Mouse (Mus musculus) forebrain, embryonic 10.5 days (tissue): ENCODE results near the gene Wnt7b. TPM values are rescaled to one million over a fixed set of nuclear protein-coding genes. Genes with fewer than 3 reads are reported as not detected.
A peak's percentile ranks its signal among the peaks of the same experiment; 100 is the strongest.

Experiments
- DNase-seq: peaks from one replicate; pipeline ENCODE4 v3.0.0-alpha.2; 2017; ENCODE audit warnings: low spot score; ENCODE audit errors: extremely low spot score
- H3K27ac ChIP-seq: fragments of 300-500 bp; sonication (generic); 2 replicates; pipeline ENCODE4 v1.5.1; 2016; ENCODE audit warnings: mild to moderate bottlenecking
- H3K27me3 ChIP-seq: fragments of 300-500 bp; sonication (generic); 2 replicates; pipeline ENCODE4 v1.6.1; 2016; ENCODE audit warnings: mild to moderate bottlenecking; ENCODE audit not compliant: poor library complexity, severe bottlenecking
- H3K36me3 ChIP-seq: fragments of 300-500 bp; sonication (generic); replicated peaks from 2 replicates; pipeline ENCODE4 v1.6.1; 2016; ENCODE audit warnings: mild to moderate bottlenecking, moderate library complexity
- H3K4me1 ChIP-seq: fragments of 300-500 bp; sonication (generic); 2 replicates; pipeline ENCODE4 v1.6.1; 2016
- H3K4me3 ChIP-seq: fragments of 300-500 bp; sonication (generic); 2 replicates; pipeline ENCODE4 v1.5.1; 2016; ENCODE audit warnings: mild to moderate bottlenecking, moderate library complexity
- H3K9me3 ChIP-seq: fragments of 300-500 bp; sonication (generic); 2 replicates; pipeline ENCODE4 v1.6.1; 2016; ENCODE audit warnings: mild to moderate bottlenecking, moderate library complexity
- WGBS: fragments of 180-500 bp; shearing (Covaris S2); methylation state at CpG from one replicate; pipeline ENCODE4 v1.1.7; 2016; 5-methylcytosine and 5-hydroxymethylcytosine counted together
- polyA plus RNA-seq: library from polyadenylated mRNA; unstranded; fragments of >200 nt; fragmentation: Nextera tagmentation; extraction: Ambion mirVana; gene quantifications from 2 replicates; pipeline ENCODE4 v1.2.1, GENCODE M21; 2016

The Wnt7b gene
- polyA plus RNA-seq, 1 experiment from 2014 or later = 126 TPM

DNA sequence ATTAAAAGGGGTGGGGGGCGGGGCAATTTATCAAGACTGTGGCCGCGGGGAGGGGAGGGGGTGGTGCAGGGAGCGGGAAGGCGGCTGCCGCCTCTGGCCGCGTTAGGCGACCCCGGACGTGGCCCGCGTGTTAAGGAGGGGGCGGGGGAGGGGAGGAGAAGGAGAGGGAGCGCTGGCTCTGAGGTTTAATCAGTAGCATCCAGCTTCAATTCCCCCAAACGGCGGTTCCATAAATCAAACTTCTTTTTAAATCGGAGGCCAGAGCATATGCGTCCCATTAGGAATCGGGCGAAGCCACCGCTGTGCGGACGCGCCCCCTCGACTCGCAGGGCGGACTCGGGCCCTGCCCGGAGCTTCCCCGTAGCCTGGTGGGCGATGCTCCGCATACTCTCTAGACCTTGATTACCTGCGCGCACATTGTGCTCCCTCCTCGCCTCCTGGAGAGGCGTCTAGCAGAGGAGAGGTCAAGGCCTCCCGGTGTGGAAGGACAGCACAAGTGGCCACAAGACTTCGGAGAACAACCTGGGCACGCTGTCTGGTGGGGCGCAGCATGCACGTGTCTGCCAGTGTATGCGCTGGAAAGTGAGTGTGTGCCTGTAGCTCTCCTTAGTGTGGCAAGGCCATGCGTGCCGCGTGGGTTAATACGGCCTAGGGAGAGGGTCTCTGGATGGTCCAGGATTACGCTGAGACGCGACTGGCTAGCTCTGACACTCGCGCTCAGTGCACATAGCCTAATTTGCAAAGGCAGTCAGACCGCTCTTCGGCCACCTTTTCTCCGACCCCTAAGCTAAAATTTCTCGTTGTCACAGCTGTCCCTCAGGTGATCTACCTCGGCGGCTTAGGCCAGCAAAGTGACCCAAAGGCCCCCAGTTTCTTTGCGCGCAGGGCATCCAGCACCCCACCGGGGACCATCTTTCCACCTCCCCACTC is 5.5 kb downstream of the Wnt7b start:
- H3K27ac ChIP-seq = peak overlapping the region; percentile 96
- DNase-seq = peak; percentile 66
- peaks cover 100% of the 10 kb centered on the region for H3K4me1 ChIP-seq
- peaks cover 97% of the 10 kb centered on the region for H3K27me3 ChIP-seq
- H3K9me3 ChIP-seq = no peaks in the 10 kb centered on the region
- H3K36me3 ChIP-seq = peaks cover 27% of the 10 kb centered on the region
- under 1% methylated on average over 61 of the region's 61 CpGs for WGBS
- peak overlapping the region; percentile 80 for H3K4me3 ChIP-seq

DNA sequence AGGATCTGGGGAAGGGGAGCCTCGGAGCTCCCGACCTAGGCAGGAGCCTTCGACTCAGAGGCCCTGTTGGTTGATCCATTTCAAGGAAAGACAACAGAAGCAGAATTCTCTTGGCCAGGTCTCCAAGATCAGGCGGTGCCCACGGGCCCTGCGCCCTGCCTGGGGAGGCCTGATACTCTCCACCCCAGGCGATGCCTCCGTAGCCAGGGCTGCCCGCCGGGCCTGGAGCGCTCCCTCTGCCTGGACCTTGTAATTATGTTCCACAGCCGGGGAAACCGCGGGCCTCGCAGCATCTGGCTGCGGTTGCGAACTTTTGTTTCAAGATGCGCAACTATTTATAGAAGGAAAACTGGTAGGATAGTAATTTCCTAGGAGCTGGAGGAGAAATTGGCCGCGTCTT is 6.2 kb downstream of the Wnt7b start:
- no peaks in the 10 kb centered on the region for H3K9me3 ChIP-seq
- H3K27me3 ChIP-seq = peaks cover 97% of the 10 kb centered on the region
- H3K4me3 ChIP-seq = peak overlapping the region; percentile 80
- peak; percentile 60 for DNase-seq
- peak overlapping the region; percentile 96 for H3K27ac ChIP-seq
- H3K4me1 ChIP-seq = peaks cover 100% of the 10 kb centered on the region
- under 1% methylated on average over 20 of the region's 20 CpGs for WGBS
- peaks cover 32% of the 10 kb centered on the region for H3K36me3 ChIP-seq

DNA sequence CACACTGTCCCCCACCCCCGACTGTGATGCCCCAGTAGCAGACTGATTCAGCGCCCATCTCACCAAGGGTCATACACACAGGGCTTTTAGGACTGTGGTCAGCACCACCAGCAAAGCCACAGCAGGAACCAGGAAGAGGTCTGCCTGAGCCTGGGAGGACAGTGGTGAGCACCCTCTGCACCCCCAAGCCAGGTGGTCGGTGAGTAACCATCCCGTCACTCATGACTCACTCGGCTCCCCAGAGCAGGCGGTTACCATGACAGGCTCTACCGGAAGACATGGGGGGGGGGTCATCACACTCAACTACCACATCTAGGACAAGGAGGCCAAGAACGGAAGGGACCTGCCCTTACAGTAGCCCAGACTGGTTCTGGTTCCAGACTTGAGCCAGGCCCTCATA is 7.7 kb downstream of the Wnt7b start:
- no peaks in the 10 kb centered on the region for H3K9me3 ChIP-seq
- WGBS = 74% methylated on average over 8 of the region's 8 CpGs
- H3K36me3 ChIP-seq = peaks cover 40% of the 10 kb centered on the region
- DNase-seq = no peak
- peaks cover 82% of the 10 kb centered on the region for H3K27me3 ChIP-seq
- H3K4me3 ChIP-seq = peak overlapping the region; percentile 80
- H3K27ac ChIP-seq = peak overlapping the region; percentile 96
- H3K4me1 ChIP-seq = peaks cover 100% of the 10 kb centered on the region

DNA sequence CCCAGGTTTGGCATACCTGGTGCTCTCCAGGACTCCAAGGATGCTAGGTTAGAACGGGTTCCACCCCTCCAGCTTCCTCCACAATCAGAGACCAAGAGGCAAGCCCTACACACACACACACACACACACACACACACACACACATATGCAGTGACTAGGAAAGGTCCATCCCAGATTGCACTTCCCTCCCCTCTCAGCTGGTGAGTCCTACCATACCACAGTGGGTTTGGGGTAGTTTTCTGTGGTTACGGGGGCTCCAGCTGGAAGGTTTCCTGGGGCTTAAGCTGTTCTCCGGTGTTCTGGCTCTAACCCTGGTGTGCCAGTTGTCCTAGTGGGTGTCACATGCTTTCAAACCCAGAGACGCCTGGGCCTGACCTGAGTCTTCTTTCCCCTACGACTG is 8.2 kb downstream of the Wnt7b start:
- DNase-seq = no peak
- peaks cover 100% of the 10 kb centered on the region for H3K4me1 ChIP-seq
- WGBS = 69% methylated on average over 5 of the region's 5 CpGs
- H3K27ac ChIP-seq = peak overlapping the region; percentile 96
- H3K9me3 ChIP-seq = no peaks in the 10 kb centered on the region
- peaks cover 77% of the 10 kb centered on the region for H3K27me3 ChIP-seq
- peaks cover 40% of the 10 kb centered on the region for H3K36me3 ChIP-seq
- peak overlapping the region; percentile 80 for H3K4me3 ChIP-seq

DNA sequence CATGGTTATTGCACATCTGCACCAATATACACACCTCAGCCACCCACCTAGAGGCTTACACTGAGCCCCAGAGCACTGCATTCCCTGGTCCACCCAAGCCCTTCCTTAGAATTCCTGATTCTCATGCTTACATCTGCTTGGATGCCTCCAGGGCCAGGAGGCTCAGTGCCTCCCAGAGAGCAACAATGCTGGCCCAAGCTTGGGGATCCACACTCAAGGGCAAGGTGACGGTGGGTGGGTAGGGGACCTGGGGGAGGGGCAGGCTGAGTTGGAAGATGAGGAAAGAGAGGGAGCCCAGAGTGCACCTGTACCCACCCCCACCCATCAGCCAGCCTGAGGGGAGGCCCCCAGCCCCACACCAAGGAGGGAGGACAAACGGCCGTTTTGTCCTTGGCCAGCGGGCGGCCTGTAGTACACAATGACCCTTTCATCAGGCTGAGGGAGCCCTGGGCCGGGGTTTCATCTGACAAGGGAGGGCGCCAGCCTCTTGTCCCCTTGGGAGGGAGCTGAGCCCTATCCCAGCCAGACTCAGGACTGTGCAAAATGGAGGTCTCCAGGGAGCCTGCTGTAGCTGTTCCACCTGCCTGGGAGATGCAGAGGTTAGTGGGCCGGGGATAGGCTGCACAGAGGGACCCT is 9.5 kb downstream of the Wnt7b start:
- Histone ChIP-seq H3K4me1 (peaks cover 100% of the 10 kb centered on the region), H3K27me3 (peaks cover 70% of the 10 kb centered on the region)

DNA sequence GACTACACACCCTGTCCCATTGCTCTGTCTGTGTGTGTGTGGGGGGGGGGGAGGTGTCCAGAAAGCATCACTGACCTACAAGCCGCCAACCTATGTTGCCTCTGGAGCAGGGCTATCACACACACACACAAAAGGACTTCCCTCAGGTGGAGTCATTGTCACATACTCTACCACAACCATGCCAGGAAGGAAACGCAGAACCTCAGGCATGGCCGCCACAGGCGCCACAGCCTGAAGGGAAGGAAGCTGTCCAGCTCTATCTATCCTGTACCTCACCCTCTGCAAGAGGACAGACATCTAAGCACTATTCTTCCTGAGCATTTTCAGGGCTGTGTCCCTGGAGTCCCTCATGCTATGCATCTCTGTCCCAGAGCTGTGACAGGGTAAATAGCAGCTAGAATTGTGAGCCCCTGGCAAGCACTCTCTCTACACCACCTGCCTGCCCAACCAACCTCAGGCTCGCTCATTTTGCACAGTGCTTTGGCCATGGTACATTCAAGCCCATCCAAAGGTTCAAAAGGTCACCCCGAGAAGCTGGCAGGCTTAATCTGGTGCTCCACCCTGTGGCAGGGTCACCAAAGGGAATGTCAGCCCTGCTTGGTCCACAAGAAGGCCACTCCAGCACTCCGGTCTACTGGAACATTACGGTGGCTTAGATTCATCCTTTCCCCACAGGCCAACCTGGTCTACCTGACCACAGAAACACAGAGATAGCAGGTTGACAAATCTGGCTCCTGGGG is 12.1 kb downstream of the Wnt7b start:
- no peaks in the 10 kb centered on the region for H3K9me3 ChIP-seq
- no peak for DNase-seq
- no peak overlapping the region for H3K4me3 ChIP-seq
- peaks cover 46% of the 10 kb centered on the region for H3K27me3 ChIP-seq
- peaks cover 99% of the 10 kb centered on the region for H3K4me1 ChIP-seq
- H3K36me3 ChIP-seq = peaks cover 48% of the 10 kb centered on the region
- 75% methylated on average over 8 of the region's 8 CpGs for WGBS
- H3K27ac ChIP-seq = peak overlapping the region; percentile 73

More for the DNA sequence above, 9.5 kb downstream of the Wnt7b start:
- peak overlapping the region; percentile 96 for H3K27ac ChIP-seq
- no peaks in the 10 kb centered on the region for H3K9me3 ChIP-seq
- peak overlapping the region; percentile 80 for H3K4me3 ChIP-seq
- peaks cover 40% of the 10 kb centered on the region for H3K36me3 ChIP-seq
- DNase-seq = no peak
- WGBS = 15% methylated on average over 8 of the region's 8 CpGs

DNA sequence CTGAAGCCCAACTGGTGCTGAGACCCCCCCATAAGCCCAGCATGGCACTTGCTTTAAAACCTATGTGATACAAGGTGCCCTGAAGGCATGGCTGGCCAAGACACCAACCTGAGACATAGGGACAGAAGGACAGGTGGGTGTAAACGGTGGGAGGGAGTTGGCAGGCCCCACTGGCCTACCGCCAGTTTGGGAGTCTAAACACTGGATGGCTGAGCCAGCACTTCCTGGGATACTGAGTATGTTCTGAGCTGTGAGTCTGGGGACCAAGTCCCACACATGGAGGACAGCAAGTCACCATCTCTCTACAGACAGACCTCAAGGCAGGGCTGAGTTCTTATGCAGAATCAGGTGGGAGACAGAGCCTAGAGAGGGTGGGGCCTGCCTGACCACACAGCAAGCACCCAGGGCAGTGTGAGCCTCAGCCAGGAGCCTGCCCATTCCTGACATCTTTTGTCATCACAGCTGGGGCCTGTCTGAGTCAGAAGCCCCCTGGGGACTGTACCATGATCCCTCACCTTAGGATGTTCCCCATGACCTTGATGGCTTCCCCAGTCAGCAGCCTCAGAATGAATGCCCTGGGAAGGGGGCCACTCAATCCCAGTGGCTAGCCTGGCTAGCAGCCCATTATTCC is 13.0 kb downstream of the Wnt7b start:
- Histone ChIP-seq H3K4me1 (peaks cover 99% of the 10 kb centered on the region), H3K27me3 (peaks cover 38% of the 10 kb centered on the region), H3K27ac (peak overlapping the region; percentile 73), H3K4me3 (no peak overlapping the region), H3K36me3 (peaks cover 53% of the 10 kb centered on the region), H3K9me3 (no peaks in the 10 kb centered on the region)
- WGBS = 78% methylated on average over 2 of the region's 2 CpGs
- DNase-seq = no peak

DNA sequence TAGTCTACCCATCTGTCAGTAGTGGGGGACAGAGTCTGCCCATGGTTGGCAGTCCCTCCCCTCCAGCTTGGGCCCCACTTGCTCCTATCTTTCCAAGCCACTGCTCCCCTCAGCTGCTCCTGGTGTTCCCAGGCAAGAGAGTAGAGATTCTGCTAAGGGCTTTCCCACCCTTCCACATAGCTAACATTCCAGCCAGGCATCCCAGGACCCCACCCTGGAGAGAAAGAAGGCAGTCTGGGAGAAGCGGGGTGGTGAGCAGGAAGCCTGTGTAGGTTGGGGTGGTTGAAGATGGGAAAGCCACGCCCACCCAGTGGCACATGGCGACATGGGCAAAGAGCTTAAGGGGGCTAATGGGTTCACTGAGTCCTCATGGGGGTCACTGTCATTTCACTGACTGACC is 13.9 kb downstream of the Wnt7b start:
- no peak for DNase-seq
- peaks cover 94% of the 10 kb centered on the region for H3K4me1 ChIP-seq
- H3K27me3 ChIP-seq = peaks cover 29% of the 10 kb centered on the region
- 78% methylated on average over 3 of the region's 3 CpGs for WGBS
- no peak overlapping the region for H3K4me3 ChIP-seq
- H3K9me3 ChIP-seq = no peaks in the 10 kb centered on the region
- H3K27ac ChIP-seq = peak overlapping the region; percentile 73
- peaks cover 61% of the 10 kb centered on the region for H3K36me3 ChIP-seq

DNA sequence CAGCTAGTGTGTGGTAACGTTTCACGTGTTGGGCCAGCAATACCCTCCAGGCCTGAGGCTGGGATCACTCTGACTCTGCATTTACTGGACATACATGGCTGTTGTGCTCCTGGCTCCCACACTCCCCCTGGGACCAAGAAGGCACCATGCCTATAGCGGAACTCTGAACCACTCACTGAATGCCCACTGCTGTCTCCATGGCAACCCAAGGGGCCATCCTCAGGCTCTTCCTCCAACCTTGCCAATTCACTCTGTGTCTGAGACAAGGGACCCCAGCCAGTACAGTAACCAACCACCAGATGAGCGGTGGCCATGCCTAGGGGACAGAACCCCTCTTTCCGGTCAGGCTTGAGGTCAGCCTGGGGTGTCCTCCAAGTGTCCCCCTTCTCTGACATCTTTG is 17.3 kb downstream of the Wnt7b start:
- no peak for DNase-seq
- no peak overlapping the region for H3K4me3 ChIP-seq
- H3K27ac ChIP-seq = peak overlapping the region; percentile 60; the same call in 1 of the 2 replicates
- H3K27me3 ChIP-seq = peaks cover 9% of the 10 kb centered on the region; the same call in 1 of the 2 replicates
- H3K36me3 ChIP-seq = peaks cover 63% of the 10 kb centered on the region
- peaks cover 67% of the 10 kb centered on the region for H3K4me1 ChIP-seq
- H3K9me3 ChIP-seq = no peaks in the 10 kb centered on the region; the same call in 1 of the 2 replicates
- WGBS = 87% methylated on average over 5 of the region's 5 CpGs

DNA sequence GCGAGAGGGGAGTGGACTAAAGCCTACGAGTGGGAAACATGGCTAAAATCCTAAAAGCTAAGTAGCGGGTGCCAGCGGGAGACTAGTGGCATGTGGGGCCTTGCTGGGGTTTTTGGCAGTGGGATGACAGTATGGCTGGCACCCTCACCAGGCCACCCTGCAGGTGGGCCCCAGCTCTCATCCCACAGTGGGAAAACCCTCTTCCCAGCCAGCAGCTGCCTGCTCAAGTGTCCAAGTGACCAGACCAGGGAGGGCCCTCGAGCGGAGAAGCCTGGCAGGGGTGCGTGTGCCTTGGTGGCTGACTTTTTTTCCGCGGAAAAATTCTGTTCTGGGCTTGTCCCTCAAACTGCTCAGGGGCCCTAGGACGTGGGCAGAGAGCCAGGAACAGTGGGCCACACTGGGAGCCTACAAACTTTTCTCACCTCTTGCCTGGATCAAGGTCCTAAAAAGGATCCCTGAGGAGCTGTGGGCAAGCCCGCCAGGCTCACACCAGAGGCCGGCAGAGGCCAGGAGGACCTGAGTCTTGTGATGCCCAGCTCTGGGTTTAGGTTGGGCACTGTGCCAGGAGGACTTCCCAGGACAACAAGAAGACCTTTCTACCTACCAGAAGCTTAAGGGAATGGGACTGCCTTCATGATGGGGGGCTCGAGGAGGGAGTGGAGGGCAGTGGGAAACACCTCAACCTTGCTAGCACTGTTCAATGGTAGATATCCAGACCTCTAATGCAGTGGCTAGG is 18.1 kb downstream of the Wnt7b start:
- Histone ChIP-seq H3K36me3 (peaks cover 67% of the 10 kb centered on the region), H3K4me3 (no peak overlapping the region), H3K27me3 (peaks cover 9% of the 10 kb centered on the region; the same call in 1 of the 2 replicates), H3K9me3 (no peaks in the 10 kb centered on the region; the same call in 1 of the 2 replicates), H3K27ac (peak overlapping the region; percentile 60; the same call in 1 of the 2 replicates), H3K4me1 (peaks cover 60% of the 10 kb centered on the region)
- DNase-seq = no peak
- 89% methylated on average over 13 of the region's 13 CpGs for WGBS

DNA sequence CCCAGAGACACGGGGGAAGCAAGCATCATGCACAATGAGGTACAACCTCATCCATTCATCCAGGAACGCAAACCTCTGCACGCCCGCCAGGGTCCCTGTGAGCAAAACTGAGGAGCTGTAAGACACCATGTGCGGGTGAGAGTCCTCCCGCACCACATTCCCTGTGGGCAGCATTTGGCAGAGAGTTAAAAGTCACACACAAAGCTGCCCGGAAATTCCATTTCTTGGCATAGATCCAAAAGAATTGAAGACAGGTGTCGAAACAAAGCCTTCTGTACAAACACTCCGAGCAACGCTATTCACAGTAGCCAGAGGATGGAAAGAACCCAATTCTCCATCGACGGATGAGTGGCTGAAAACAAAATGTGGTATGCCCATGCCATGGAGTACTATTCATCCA is 20.3 kb downstream of the Wnt7b start:
- Histone ChIP-seq H3K4me3 (no peak overlapping the region), H3K4me1 (peaks cover 40% of the 10 kb centered on the region)
- WGBS = 90% methylated on average over 12 of the region's 12 CpGs

More for the DNA sequence above, 20.3 kb downstream of the Wnt7b start:
- Histone ChIP-seq H3K9me3 (no peaks in the 10 kb centered on the region; the same call in 1 of the 2 replicates), H3K36me3 (peaks cover 88% of the 10 kb centered on the region), H3K27ac (no peak overlapping the region), H3K27me3 (no peaks in the 10 kb centered on the region)
- no peak for DNase-seq
